Mouse (Mus musculus): ENCODE results near the gene Fam168a.

The Fam168a gene

GRCm38 (mm10) chr7:100706143-100706841, at the start of gene Fam168a:
Gene Fam168a, plus strand, starts transcription at chr7:100706635.
- peak; percentile 71 for DNase-seq (ENCODE audit: low read depth, low spot score)

- DNase-seq (ENCODE audit: low read depth, low spot score) = no peak
These were observed 49.7 kb upstream of the Fam168a start for GRCm38 (mm10) chr7:100656739-100657138.

GRCm38 (mm10) chr7:100658093-100658578, 48.3 kb upstream of the Fam168a start:
- DNase-seq (ENCODE audit: low read depth, low spot score) = no peak

- DNase-seq (ENCODE audit: low read depth, low spot score) = no peak
These were observed 45.2 kb upstream of the Fam168a start for GRCm38 (mm10) chr7:100661264-100661663.

GRCm38 (mm10) chr7:100662231-100662630, 44.2 kb upstream of the Fam168a start, which contains the start of gene Plekhb1:
Gene Plekhb1, minus strand, starts transcription at chr7:100662414.
- DNase-seq (ENCODE audit: low read depth, low spot score) = no peak

- peak; percentile 59 for DNase-seq (ENCODE audit: low read depth, low spot score)
These were observed 43.2 kb upstream of the Fam168a start for GRCm38 (mm10) chr7:100663190-100663589.

- no peak for DNase-seq (ENCODE audit: low read depth, low spot score)
These were observed 42.6 kb upstream of the Fam168a start for GRCm38 (mm10) chr7:100663729-100664304.

GRCm38 (mm10) chr7:100670646-100671045, 35.8 kb upstream of the Fam168a start:
- DNase-seq (ENCODE audit: low read depth, low spot score) = no peak

GRCm38 (mm10) chr7:100673452-100673851, 33.0 kb upstream of the Fam168a start:
- DNase-seq (ENCODE audit: low read depth, low spot score) = no peak

- DNase-seq (ENCODE audit: low read depth, low spot score) = no peak
These were observed 31.5 kb upstream of the Fam168a start for GRCm38 (mm10) chr7:100674941-100675340.

- no peak for DNase-seq (ENCODE audit: low read depth, low spot score)
These were observed 28.4 kb upstream of the Fam168a start for GRCm38 (mm10) chr7:100678052-100678451.

- DNase-seq (ENCODE audit: low read depth, low spot score) = no peak
These were observed 27.2 kb upstream of the Fam168a start for GRCm38 (mm10) chr7:100678948-100679880.

- no peak for DNase-seq (ENCODE audit: low read depth, low spot score)
These were observed 25.3 kb upstream of the Fam168a start for GRCm38 (mm10) chr7:100681132-100681531.

- DNase-seq (ENCODE audit: low read depth, low spot score) = no peak
These were observed 23.2 kb upstream of the Fam168a start for GRCm38 (mm10) chr7:100683241-100683640.

GRCm38 (mm10) chr7:100684081-100684480, 22.4 kb upstream of the Fam168a start:
- DNase-seq (ENCODE audit: low read depth, low spot score) = peak; percentile 46

GRCm38 (mm10) chr7:100684538-100684937, 21.9 kb upstream of the Fam168a start:
- peak; percentile 88 for DNase-seq (ENCODE audit: low read depth, low spot score)

GRCm38 (mm10) chr7:100685061-100686030, 21.1 kb upstream of the Fam168a start:
- peak; percentile 68 for DNase-seq (ENCODE audit: low read depth, low spot score)

GRCm38 (mm10) chr7:100688471-100688870, 18.0 kb upstream of the Fam168a start:
- DNase-seq (ENCODE audit: low read depth, low spot score) = no peak

GRCm38 (mm10) chr7:100693199-100693598, 13.2 kb upstream of the Fam168a start:
- no peak for DNase-seq (ENCODE audit: low read depth, low spot score)
